ENCODE assay signal across 18 mouse cellular contexts in the genomic region with DNA sequence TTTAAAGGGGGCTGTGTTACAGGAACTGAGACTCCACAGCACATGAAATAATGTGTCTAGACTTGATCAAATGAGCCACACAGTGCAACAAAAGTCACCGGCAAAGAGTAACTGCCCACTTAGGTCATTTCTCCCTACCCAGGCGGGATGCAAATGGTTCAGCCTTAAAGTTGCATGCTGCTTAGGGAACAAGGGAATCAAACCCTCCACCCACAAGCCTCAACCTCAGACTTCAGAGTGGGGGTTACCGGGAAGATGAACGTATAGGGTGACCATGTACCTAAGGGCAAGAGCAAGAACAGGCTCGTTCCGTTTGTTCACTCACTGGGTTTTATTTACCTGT. TPM values are rescaled to one million over a fixed set of nuclear protein-coding genes. Genes with fewer than 3 reads are reported as not detected.
DNase-seq lines count a peak whose midpoint lies in the region; ATAC-seq and TF ChIP-seq lines count a peak whose summit lies in the region.
"Had no signal": no experiment of that assay in that cellular context is flagged by ENCODE, and none has a peak within 500 bp of the region (broad histone marks: within the 10 kb centered on the region; RNA-seq: fewer than 3 reads in every experiment).

No protein-coding gene starts in this region.

- no peak for ATAC-seq in midbrain, embryonic 14.5 days (ENCODE audit: low FRiP score, low TSS enrichment)
- ATAC-seq in midbrain, embryonic 11.5 days (ENCODE audit: low FRiP score) = no peak
- ATAC-seq in neural tube, embryonic 15.5 days (ENCODE audit: low FRiP score) = peak; percentile 65; the same call in 1 of the 2 replicates
- ATAC-seq: forebrain, embryonic 15.5 days; liver, embryonic 12.5 days had no signal

- H3K4me3 ChIP-seq in midbrain, embryonic 14.5 days (replicated peaks; ENCODE audit: low read depth, low read length) = no peak overlapping the region
- no peak overlapping the region for H3K4me3 ChIP-seq in midbrain, embryonic 11.5 days (ENCODE audit: low read depth, low read length)
- no peak overlapping the region for H3K4me3 ChIP-seq in embryonic fibroblast, embryonic 13.5 days (ENCODE audit: insufficient read depth, low read length)
- H3K4me3 ChIP-seq in neural tube, embryonic 15.5 days (replicated peaks) = no peak overlapping the region
- H3K4me3 ChIP-seq: forebrain, embryonic 15.5 days; heart, embryonic 10.5 days; liver, embryonic 12.5 days had no signal

- H3K27me3 ChIP-seq in midbrain, embryonic 14.5 days (ENCODE audit: control insufficient read depth, insufficient read depth, low read length) = no peaks in the 10 kb centered on the region
- H3K27me3 ChIP-seq in midbrain, embryonic 11.5 days (ENCODE audit: control insufficient read depth, insufficient read depth, low read length) = no peaks in the 10 kb centered on the region
- no peaks in the 10 kb centered on the region for H3K27me3 ChIP-seq in neural tube, embryonic 15.5 days (replicated peaks)
- H3K27me3 ChIP-seq: forebrain, embryonic 15.5 days; liver, embryonic 12.5 days had no signal

- no peaks in the 10 kb centered on the region for H3K36me3 ChIP-seq in midbrain, embryonic 14.5 days (ENCODE audit: control insufficient read depth, insufficient read depth, low read length)
- H3K36me3 ChIP-seq in midbrain, embryonic 11.5 days (ENCODE audit: control insufficient read depth, insufficient read depth, low read length) = no peaks in the 10 kb centered on the region
- H3K36me3 ChIP-seq in neural tube, embryonic 15.5 days = no peaks in the 10 kb centered on the region
- H3K36me3 ChIP-seq: forebrain, embryonic 15.5 days; heart, embryonic 10.5 days; liver, embryonic 12.5 days had no signal

- no peaks in the 10 kb centered on the region for H3K9me3 ChIP-seq in midbrain, embryonic 14.5 days (ENCODE audit: control insufficient read depth, low read length)
- no peaks in the 10 kb centered on the region for H3K9me3 ChIP-seq in midbrain, embryonic 11.5 days (ENCODE audit: control insufficient read depth, low read length)
- H3K9me3 ChIP-seq in neural tube, embryonic 15.5 days (replicated peaks) = no peaks in the 10 kb centered on the region
- H3K9me3 ChIP-seq: forebrain, embryonic 15.5 days; heart, embryonic 10.5 days; liver, embryonic 12.5 days had no signal

- no peak for TF ChIP-seq POLR2A in embryonic fibroblast, embryonic 13.5 days (IDR thresholded peaks at IDR 0.05; ENCODE audit: low read depth, low read length)

- H3K27ac ChIP-seq in midbrain, embryonic 14.5 days (replicated peaks; ENCODE audit: low read depth, low read length) = peak overlapping the region; percentile 46
- H3K27ac ChIP-seq in midbrain, embryonic 11.5 days (ENCODE audit: low read depth, low read length) = no peak overlapping the region
- peak overlapping the region; percentile 67; the same call in 1 of the 2 replicates for H3K27ac ChIP-seq in embryonic fibroblast, embryonic 13.5 days (ENCODE audit: insufficient read depth, low read length)
- peak overlapping the region; percentile 46 for H3K27ac ChIP-seq in neural tube, embryonic 15.5 days (replicated peaks)
- H3K27ac ChIP-seq: forebrain, embryonic 15.5 days; heart, embryonic 10.5 days; liver, embryonic 12.5 days; stomach, postnatal 0 days had no signal

- DNase-seq in midbrain, embryonic 14.5 days = no peak
- no peak for DNase-seq in midbrain, embryonic 11.5 days (ENCODE audit: low spot score, missing footprints)
- DNase-seq in hindlimb bud, embryonic 11.5 days (ENCODE audit: extremely low spot score, low read depth, low spot score) = peak; percentile 20
- DNase-seq in adrenal gland, postnatal 36 days = no peak
- DNase-seq in layer of hippocampus, adult 18-20 months (ENCODE audit: low spot score in 2 of 2) = no peak
- DNase-seq: adrenal gland, adult 8-10 months; cerebellum, postnatal 36 days; heart, postnatal 4 days; kidney, postnatal 10 days; lung, postnatal 10 days; spleen, adult 18-20 months had no signal

- H3K4me2 ChIP-seq in midbrain, embryonic 14.5 days (ENCODE audit: low read length) = peak overlapping the region; percentile 9
- H3K4me2 ChIP-seq in midbrain, embryonic 11.5 days = no peak overlapping the region
- peak overlapping the region; percentile 23; the same call in 1 of the 2 replicates for H3K4me2 ChIP-seq in neural tube, embryonic 15.5 days
- H3K4me2 ChIP-seq: forebrain, embryonic 15.5 days; liver, embryonic 12.5 days had no signal

- no peak for TF ChIP-seq CTCF in embryonic fibroblast, embryonic 13.5 days (IDR thresholded peaks at IDR 0.05; ENCODE audit: borderline replicate concordance, insufficient read depth, low read length)

- no peak overlapping the region for H3K9ac ChIP-seq in midbrain, embryonic 14.5 days (replicated peaks; ENCODE audit: low read length)
- no peak overlapping the region for H3K9ac ChIP-seq in midbrain, embryonic 11.5 days (ENCODE audit: low read length)
- no peak overlapping the region for H3K9ac ChIP-seq in neural tube, embryonic 15.5 days (replicated peaks)
- H3K9ac ChIP-seq: forebrain, embryonic 15.5 days; liver, embryonic 12.5 days had no signal

- no peaks in the 10 kb centered on the region for H3K4me1 ChIP-seq in midbrain, embryonic 14.5 days (ENCODE audit: control insufficient read depth, insufficient read depth, low read length)
- no peaks in the 10 kb centered on the region for H3K4me1 ChIP-seq in midbrain, embryonic 11.5 days (ENCODE audit: control insufficient read depth, insufficient read depth, low read length)
- no peaks in the 10 kb centered on the region; the same call in 1 of the 2 replicates for H3K4me1 ChIP-seq in embryonic fibroblast, embryonic 13.5 days (ENCODE audit: control insufficient read depth, insufficient read depth, low read length)
- peaks cover 15% of the 10 kb centered on the region for H3K4me1 ChIP-seq in neural tube, embryonic 15.5 days
- H3K4me1 ChIP-seq: forebrain, embryonic 15.5 days; liver, embryonic 12.5 days had no signal

- WGBS in midbrain, embryonic 14.5 days = 72% methylated on average over 6 of the region's 6 CpGs
- WGBS in midbrain, embryonic 11.5 days = 85% methylated on average over 6 of the region's 6 CpGs
- WGBS in neural tube, embryonic 15.5 days = 51% methylated on average over 6 of the region's 6 CpGs

RNA-seq across cellular contexts. Expression of a gene that starts 28.2 kb away (rescaled TPM):
- polyA plus RNA-seq in midbrain, embryonic 14.5 days (2014; fragmentation: Nextera tagmentation; extraction: Ambion mirVana) = 0.24 and 0.77 TPM in 2 replicates
- not detected in 2 replicates for polyA plus RNA-seq in midbrain, embryonic 11.5 days (2014; fragmentation: Nextera tagmentation; extraction: Ambion mirVana)
- polyA plus RNA-seq in embryonic fibroblast, embryonic 13.5 days (2011; ENCODE audit: insufficient read length, low read depth, missing spikeins) = not detected in 2 replicates
- polyA plus RNA-seq in neural tube, embryonic 15.5 days (2015; fragmentation: Nextera tagmentation; extraction: Ambion mirVana) = 1.1 and 1.2 TPM in 2 replicates
- total RNA-seq in adrenal gland, postnatal 36 days (2021) = not detected
- 1 to 10 TPM; 1.0 to 1.2 TPM for total RNA-seq in layer of hippocampus, adult 18-20 months (2021)
- total RNA-seq: adrenal gland, adult 8-10 months; gastrocnemius, adult 8-10 months had no signal
- polyA plus RNA-seq: heart, embryonic 10.5 days; liver, embryonic 12.5 days had no signal
